In genomic region chr10:127166404-127166715, GRCm38 (mm10) we compare ENCODE assay signal across 8 mouse cellular contexts. TPM values are rescaled to one million over a fixed set of nuclear protein-coding genes. Genes with fewer than 3 reads are reported as not detected.
DNase-seq lines count a peak whose midpoint lies in the region; ATAC-seq and TF ChIP-seq lines count a peak whose summit lies in the region.

No protein-coding gene starts in this region.

- no peak overlapping the region for H3K27ac ChIP-seq in heart, embryonic 11.5 days (ENCODE audit: low read depth, low read length)
- H3K27ac ChIP-seq in forebrain, embryonic 10.5 days, result peak overlapping the region; percentile 82; the same call in 1 of the 2 replicates
- peak overlapping the region; percentile 73; the same call in 1 of the 2 replicates for H3K27ac ChIP-seq in liver, embryonic 12.5 days

- no peak for DNase-seq in heart, adult 8-10 months (ENCODE audit: low spot score)
- DNase-seq in forebrain, embryonic 10.5 days (ENCODE audit: extremely low spot score, low spot score), result no peak
- DNase-seq in adrenal gland, postnatal 4 days (ENCODE audit: low spot score in 2 of 2), result no peak
- no peak for DNase-seq in B cell, adult 2 months

- H3K4me2 ChIP-seq in heart, embryonic 11.5 days, result peak overlapping the region; percentile 84
- H3K4me2 ChIP-seq in liver, embryonic 12.5 days, result peak overlapping the region; percentile 100

- H3K27me3 ChIP-seq in heart, embryonic 11.5 days (ENCODE audit: control insufficient read depth, insufficient read depth, low read length), result peaks cover 77% of the 10 kb centered on the region
- H3K27me3 ChIP-seq in C2C12 (ENCODE audit: control insufficient read depth, insufficient read depth, insufficient read length), result no peaks in the 10 kb centered on the region
- peaks cover 85% of the 10 kb centered on the region for H3K27me3 ChIP-seq in forebrain, embryonic 10.5 days (ENCODE audit: poor library complexity, severe bottlenecking)
- peaks cover 84% of the 10 kb centered on the region for H3K27me3 ChIP-seq in liver, embryonic 12.5 days (replicated peaks)

- no peaks in the 10 kb centered on the region for H3K79me3 ChIP-seq in C2C12 (ENCODE audit: low read depth)

- TF ChIP-seq CTCF in C2C12 (IDR thresholded peaks at IDR 0.05; ENCODE audit: control insufficient read depth, insufficient read depth, insufficient read length), result no peak

- H3K9ac ChIP-seq in heart, embryonic 11.5 days (ENCODE audit: low read depth, low read length), result no peak overlapping the region
- H3K9ac ChIP-seq in liver, embryonic 12.5 days, result peak overlapping the region; percentile 82

- H3K9me3 ChIP-seq in heart, embryonic 11.5 days (replicated peaks; ENCODE audit: control insufficient read depth, low read length), result no peaks in the 10 kb centered on the region
- no peaks in the 10 kb centered on the region for H3K9me3 ChIP-seq in forebrain, embryonic 10.5 days
- H3K9me3 ChIP-seq in liver, embryonic 12.5 days (replicated peaks), result no peaks in the 10 kb centered on the region

- peaks cover 27% of the 10 kb centered on the region for H3K4me1 ChIP-seq in heart, embryonic 11.5 days (ENCODE audit: control insufficient read depth, insufficient read depth, low read length)
- peaks cover 52% of the 10 kb centered on the region for H3K4me1 ChIP-seq in forebrain, embryonic 10.5 days
- peaks cover 60% of the 10 kb centered on the region for H3K4me1 ChIP-seq in liver, embryonic 12.5 days

- no peak for ATAC-seq in heart, embryonic 11.5 days (replicated peaks; ENCODE audit: insufficient number of reproducible peaks, low FRiP score, low TSS enrichment)
- no peak for ATAC-seq in liver, embryonic 12.5 days
- no peak for ATAC-seq in frontal cortex, adult (ENCODE audit: low TSS enrichment)

- H3ac ChIP-seq in C2C12 (ENCODE audit: control insufficient read depth, insufficient read length, low read depth), result no peak overlapping the region

- H3K36me3 ChIP-seq in heart, embryonic 11.5 days (ENCODE audit: control insufficient read depth, insufficient read depth, low read length), result no peaks in the 10 kb centered on the region
- H3K36me3 ChIP-seq in C2C12 (ENCODE audit: control insufficient read depth, insufficient read depth), result no peaks in the 10 kb centered on the region
- no peaks in the 10 kb centered on the region for H3K36me3 ChIP-seq in forebrain, embryonic 10.5 days (replicated peaks)
- H3K36me3 ChIP-seq in liver, embryonic 12.5 days, result no peaks in the 10 kb centered on the region

- under 1% methylated on average over 11 of the region's 11 CpGs for WGBS in heart, embryonic 11.5 days (ENCODE audit: insufficient replicate concordance)
- WGBS in forebrain, embryonic 10.5 days, result 1% methylated on average over 11 of the region's 11 CpGs
- 5% methylated on average over 11 of the region's 11 CpGs for WGBS in liver, embryonic 12.5 days (ENCODE audit: insufficient replicate concordance)

- peak overlapping the region; percentile 58 for H3K4me3 ChIP-seq in heart, embryonic 11.5 days (ENCODE audit: low read depth, low read length)
- H3K4me3 ChIP-seq in C2C12 (ENCODE audit: insufficient read depth, poor library complexity, severe bottlenecking), result peak overlapping the region; percentile 29
- peak overlapping the region; percentile 68 for H3K4me3 ChIP-seq in forebrain, embryonic 10.5 days
- peak overlapping the region; percentile 66 for H3K4me3 ChIP-seq in liver, embryonic 12.5 days

- no peaks in the 10 kb centered on the region for H3K79me2 ChIP-seq in C2C12 (ENCODE audit: control insufficient read depth, insufficient read depth)

TF ChIP-seq in C2C12, 6 proteins besides CTCF, POLR2A, EP300 and RAD21:
- no peak for TF ChIP-seq CEBPB (IDR thresholded peaks at IDR 0.05; ENCODE audit: low read depth)
- no peak for TF ChIP-seq USF1 (IDR thresholded peaks at IDR 0.05; ENCODE audit: low read depth)
- TF ChIP-seq MYOG (IDR thresholded peaks at IDR 0.05; ENCODE audit: control insufficient read depth, extremely low read depth, insufficient read length), result no peak
- TF ChIP-seq MYOD1 (IDR thresholded peaks at IDR 0.05; ENCODE audit: control insufficient read depth, insufficient read length, low read depth), result no peak
- TF ChIP-seq MAX (IDR thresholded peaks at IDR 0.05), result no peak
- TF ChIP-seq FOSL1 (IDR thresholded peaks at IDR 0.05; ENCODE audit: insufficient read depth, low read length, poor library complexity, severe bottlenecking), result no peak

RNA-seq across cellular contexts. Expression of gene B4galnt1, which starts 1.3 kb away (rescaled TPM):
- polyA plus RNA-seq in heart, embryonic 11.5 days (2014; fragmentation: Nextera tagmentation; extraction: Ambion mirVana), result 1.6 and 1.8 TPM in 2 replicates
- total RNA-seq in heart, adult 8-10 months (2022), result 1 to 10 TPM; 1.2 to 3.2 (median 1.5) TPM
- polyA plus RNA-seq in C2C12 (2012; fragmentation: generic; extraction: Trizol), result 23.8 TPM
- 4.0 and 5.0 TPM in 2 replicates for polyA plus RNA-seq in forebrain, embryonic 10.5 days (2016; fragmentation: Nextera tagmentation; extraction: Ambion mirVana)
- 12.6 TPM in 2 replicates for polyA plus RNA-seq in liver, embryonic 12.5 days (2016; fragmentation: Nextera tagmentation; extraction: Ambion mirVana)
- total RNA-seq in adrenal gland, postnatal 4 days (2021), result 10 to 100 TPM; 10.6 to 11.7 TPM

RNA-seq across cellular contexts. Expression of gene Slc26a10, which starts 14.1 kb away (rescaled TPM):
- 8.4 and 11.8 TPM in 2 replicates for polyA plus RNA-seq in heart, embryonic 11.5 days (2014; fragmentation: Nextera tagmentation; extraction: Ambion mirVana)
- total RNA-seq in heart, adult 8-10 months (2022), result 10 to 100 TPM; 13.0 to 24.6 (median 15.5) TPM
- polyA plus RNA-seq in C2C12 (2012; fragmentation: generic; extraction: Trizol), result 2.9 TPM
- polyA plus RNA-seq in forebrain, embryonic 10.5 days (2016; fragmentation: Nextera tagmentation; extraction: Ambion mirVana), result 1.9 and 2.0 TPM in 2 replicates
- polyA plus RNA-seq in liver, embryonic 12.5 days (2016; fragmentation: Nextera tagmentation; extraction: Ambion mirVana), result 3.0 and 3.6 TPM in 2 replicates
- total RNA-seq in adrenal gland, postnatal 4 days (2021), result 1 to 10 TPM; 1.6 to 3.0 TPM

RNA-seq across cellular contexts. Expression of gene Arhgef25, which starts 23.5 kb away (rescaled TPM):
- polyA plus RNA-seq in heart, embryonic 11.5 days (2014; fragmentation: Nextera tagmentation; extraction: Ambion mirVana), result 17.9 and 18.0 TPM in 2 replicates
- 10 to 100 TPM in 3 of 4 experiments, 1 to 10 TPM in 1; 8.1 to 13.4 (median 10.8) TPM for total RNA-seq in heart, adult 8-10 months (2022)
- 31.8 TPM for polyA plus RNA-seq in C2C12 (2012; fragmentation: generic; extraction: Trizol)
- polyA plus RNA-seq in forebrain, embryonic 10.5 days (2016; fragmentation: Nextera tagmentation; extraction: Ambion mirVana), result 23.7 and 25.7 TPM in 2 replicates
- polyA plus RNA-seq in liver, embryonic 12.5 days (2016; fragmentation: Nextera tagmentation; extraction: Ambion mirVana), result 14.3 and 17.4 TPM in 2 replicates
- 10 to 100 TPM; 34.7 to 45.3 TPM for total RNA-seq in adrenal gland, postnatal 4 days (2021)

RNA-seq across cellular contexts. Expression of gene Dtx3, which starts 29.2 kb away (rescaled TPM):
- 82.3 and 83.0 TPM in 2 replicates for polyA plus RNA-seq in heart, embryonic 11.5 days (2014; fragmentation: Nextera tagmentation; extraction: Ambion mirVana)
- total RNA-seq in heart, adult 8-10 months (2022), result 10 to 100 TPM; 18.1 to 29.6 (median 24.2) TPM
- 24.4 TPM for polyA plus RNA-seq in C2C12 (2012; fragmentation: generic; extraction: Trizol)
- polyA plus RNA-seq in forebrain, embryonic 10.5 days (2016; fragmentation: Nextera tagmentation; extraction: Ambion mirVana), result 106 and 108 TPM in 2 replicates
- polyA plus RNA-seq in liver, embryonic 12.5 days (2016; fragmentation: Nextera tagmentation; extraction: Ambion mirVana), result 33.2 and 36.9 TPM in 2 replicates
- 100 to 1,000 TPM; 111 to 126 TPM for total RNA-seq in adrenal gland, postnatal 4 days (2021)

RNA-seq across cellular contexts. Expression of gene Pip4k2c, which starts 45.0 kb away (rescaled TPM):
- polyA plus RNA-seq in heart, embryonic 11.5 days (2014; fragmentation: Nextera tagmentation; extraction: Ambion mirVana), result 20.8 and 21.5 TPM in 2 replicates
- total RNA-seq in heart, adult 8-10 months (2022), result 10 to 100 TPM; 32.4 to 38.3 (median 35.3) TPM
- polyA plus RNA-seq in C2C12 (2012; fragmentation: generic; extraction: Trizol), result 25.8 TPM
- 21.3 and 21.4 TPM in 2 replicates for polyA plus RNA-seq in forebrain, embryonic 10.5 days (2016; fragmentation: Nextera tagmentation; extraction: Ambion mirVana)
- polyA plus RNA-seq in liver, embryonic 12.5 days (2016; fragmentation: Nextera tagmentation; extraction: Ambion mirVana), result 44.7 and 50.0 TPM in 2 replicates
- total RNA-seq in adrenal gland, postnatal 4 days (2021), result 10 to 100 TPM; 37.5 to 39.8 TPM
